Mouse (Mus musculus) c-Kit-positive CD71-negative TER-119-negative erythroid progenitor cells, embryonic 14.5 days (primary cell): ENCODE measurements around the gene Poll.
A peak's percentile ranks its signal among the peaks of the same experiment; 100 is the strongest.
"Not testable (repeated sequence)": the region's sequence is repeated elsewhere in the genome, so short reads cannot be mapped to it uniquely, and the experiment has no call there.

Experiments used
- DNase-seq: peaks from one replicate; pipeline ENCODE4 v3.0.0-alpha.2; 2013; ENCODE audit warnings: low read depth

Gene Poll

DNA sequence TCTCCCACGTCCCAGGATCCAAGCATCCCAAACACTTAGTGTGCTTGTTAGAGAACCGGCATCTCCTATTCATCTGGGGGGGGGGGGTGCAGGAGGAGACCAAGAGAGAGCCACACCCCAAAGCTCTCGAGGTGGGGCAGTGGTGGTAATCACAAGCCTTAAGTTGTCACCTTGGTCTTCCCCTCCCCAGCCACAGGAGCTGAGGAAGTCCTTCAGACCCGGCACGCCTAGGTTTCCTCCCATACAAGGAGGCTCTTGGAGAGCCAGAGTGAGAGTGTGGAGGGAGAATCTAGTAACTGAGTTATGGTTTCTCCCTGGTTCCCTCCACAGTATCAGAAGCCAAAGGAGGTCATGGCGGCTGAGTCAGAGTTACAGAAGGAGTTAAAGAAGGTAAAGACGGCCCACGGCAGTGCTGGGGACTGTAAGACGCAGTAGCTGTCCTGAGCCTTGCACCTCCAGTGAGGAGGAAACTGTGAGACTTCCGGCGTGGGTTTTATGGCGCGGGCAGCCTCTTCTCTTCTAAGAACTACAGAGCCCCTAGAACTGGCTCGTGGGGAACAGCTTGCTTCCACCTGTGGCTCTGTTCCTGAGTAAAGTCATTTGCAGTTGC is 16.9 kb upstream of the Poll start:
- no peak for DNase-seq

DNA sequence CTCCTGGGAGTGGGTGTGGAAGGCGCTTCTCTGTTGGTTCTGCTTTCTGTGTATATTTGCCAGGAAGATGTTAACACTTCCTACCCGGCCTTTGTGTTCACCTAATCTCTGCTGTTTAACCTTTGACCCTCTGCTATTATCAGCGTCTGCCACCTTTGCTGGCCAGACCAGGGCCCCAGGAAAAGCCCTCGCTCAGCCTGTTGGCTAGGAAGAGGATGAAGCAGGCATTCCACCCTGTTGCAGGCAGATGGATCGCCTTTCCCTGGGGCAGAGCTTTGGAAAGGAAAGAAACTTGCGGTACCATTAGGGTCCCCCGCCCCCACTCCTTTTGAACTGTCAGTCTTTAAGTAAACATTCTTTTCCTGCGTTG is 15.3 kb upstream of the Poll start:
- no peak for DNase-seq

DNA sequence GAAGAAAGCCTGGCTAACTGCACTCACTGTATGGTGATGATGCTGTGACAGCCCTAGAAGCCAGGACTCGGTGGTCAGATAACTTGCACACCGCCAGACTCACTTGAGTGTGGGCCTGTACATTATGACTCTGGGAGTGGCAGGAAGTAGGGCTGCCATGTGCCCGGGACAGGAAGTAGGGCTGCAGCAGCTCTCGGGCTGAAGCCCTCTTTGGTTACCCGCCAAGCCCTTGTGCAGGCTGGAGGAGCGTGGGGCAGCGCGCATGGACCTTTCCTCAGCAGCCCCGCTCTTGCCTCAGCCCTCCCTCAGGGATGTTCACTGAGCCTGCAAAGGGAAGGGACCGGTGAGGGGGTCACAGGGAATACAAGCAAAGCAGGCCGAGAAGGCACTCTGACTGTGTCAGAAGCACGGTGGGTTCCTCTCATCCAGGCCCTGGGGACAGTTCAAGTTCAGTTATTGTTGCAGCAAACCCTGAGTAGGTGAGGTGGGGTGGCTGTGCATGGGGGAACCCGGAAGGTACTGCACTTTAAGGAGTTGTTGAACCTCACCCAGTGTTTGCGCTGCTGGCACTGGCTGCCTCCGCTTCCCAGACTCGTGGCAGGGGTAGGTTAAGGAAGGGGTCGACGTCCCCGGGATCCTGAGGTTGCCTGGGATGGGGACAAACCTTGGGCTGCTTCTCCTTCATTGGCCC is 14.8 kb upstream of the Poll start:
- no peak for DNase-seq

DNA sequence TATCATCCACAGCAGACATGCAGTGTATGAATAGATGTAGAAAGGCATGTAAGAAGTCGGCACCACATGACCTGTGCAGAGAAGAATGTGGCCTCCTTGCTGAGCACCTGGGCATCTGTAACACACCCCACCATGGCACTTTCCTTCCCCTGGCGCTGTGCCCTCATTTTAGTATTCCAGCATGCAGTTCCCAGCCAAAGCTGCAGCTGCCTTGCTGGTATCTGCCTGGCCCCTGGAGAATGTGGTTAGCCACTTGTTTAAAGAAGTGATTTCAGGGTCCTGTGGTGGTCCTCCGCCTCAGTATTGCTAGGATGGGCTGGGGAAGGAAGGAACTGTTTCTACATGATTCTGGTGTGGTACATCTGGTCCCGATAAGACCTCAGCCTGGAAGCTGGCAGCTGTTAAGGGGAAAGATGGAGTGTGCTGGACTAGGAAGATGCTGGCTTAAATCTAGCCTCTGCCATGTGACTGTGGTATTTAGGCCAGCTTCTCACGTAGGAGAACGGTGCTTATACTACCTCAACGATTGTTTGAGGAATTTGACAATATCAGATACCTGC is 14.1 kb upstream of the Poll start:
- no peak for DNase-seq

DNA sequence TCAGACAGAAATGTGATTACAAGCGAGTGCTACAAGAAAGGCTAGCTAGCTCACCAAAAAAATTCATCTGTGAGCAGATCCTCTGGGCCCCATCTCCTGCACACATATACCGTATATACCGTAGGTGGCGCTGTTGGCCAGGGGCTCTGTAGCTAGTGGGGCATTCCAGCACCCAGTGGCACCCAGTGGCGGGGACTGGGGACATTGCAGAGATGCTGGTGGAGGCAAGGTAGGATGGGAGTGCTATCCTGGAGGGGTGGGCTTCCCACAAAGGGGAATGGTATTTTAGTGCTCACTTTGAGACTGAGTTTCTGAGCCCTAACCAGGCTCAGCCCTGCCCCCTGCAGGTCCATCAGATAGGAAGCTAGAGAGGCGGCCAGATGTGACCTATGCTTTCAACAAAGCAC is 13.5 kb upstream of the Poll start:
- DNase-seq = peak; percentile 75

DNA sequence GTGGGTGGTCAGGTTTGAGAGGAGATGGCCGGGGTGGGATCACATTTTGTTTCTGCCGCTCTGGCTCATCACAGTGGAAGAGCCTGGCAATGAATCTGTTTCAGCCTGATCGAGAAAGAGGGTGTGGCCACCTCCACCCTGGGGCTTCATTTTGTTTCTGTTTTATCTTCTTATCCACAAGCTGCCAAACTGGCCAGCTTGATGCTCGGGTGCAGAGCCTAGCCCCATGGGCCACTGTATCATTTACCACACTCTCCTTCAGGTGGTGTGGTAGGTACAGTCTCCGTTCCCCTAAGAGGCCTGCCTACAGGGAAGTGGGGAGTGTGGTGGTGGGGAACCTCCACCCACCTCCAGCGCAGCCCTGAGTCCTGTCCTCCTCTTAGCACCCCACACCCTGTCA is 12.7 kb upstream of the Poll start:
- no peak for DNase-seq

DNA sequence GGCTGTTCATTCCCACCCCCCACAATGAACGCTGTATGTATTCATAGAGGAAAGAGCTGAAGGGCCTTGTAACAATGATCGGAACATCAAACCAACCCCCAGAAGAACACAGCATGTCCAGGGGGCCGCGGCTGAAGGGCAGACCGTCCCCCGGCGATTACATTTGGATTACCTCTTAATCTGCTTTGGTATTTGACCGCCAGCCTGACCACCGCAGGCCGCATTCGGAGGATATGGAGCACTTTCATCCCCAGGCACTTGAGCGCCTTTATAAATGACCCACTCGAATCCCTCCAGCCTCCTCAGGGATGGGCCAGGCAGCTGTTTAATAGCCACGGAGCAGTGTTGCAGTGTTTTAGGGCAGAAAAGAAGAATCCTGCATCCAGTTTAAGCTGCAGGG is 7.0 kb upstream of the Poll start:
- no peak for DNase-seq

DNA sequence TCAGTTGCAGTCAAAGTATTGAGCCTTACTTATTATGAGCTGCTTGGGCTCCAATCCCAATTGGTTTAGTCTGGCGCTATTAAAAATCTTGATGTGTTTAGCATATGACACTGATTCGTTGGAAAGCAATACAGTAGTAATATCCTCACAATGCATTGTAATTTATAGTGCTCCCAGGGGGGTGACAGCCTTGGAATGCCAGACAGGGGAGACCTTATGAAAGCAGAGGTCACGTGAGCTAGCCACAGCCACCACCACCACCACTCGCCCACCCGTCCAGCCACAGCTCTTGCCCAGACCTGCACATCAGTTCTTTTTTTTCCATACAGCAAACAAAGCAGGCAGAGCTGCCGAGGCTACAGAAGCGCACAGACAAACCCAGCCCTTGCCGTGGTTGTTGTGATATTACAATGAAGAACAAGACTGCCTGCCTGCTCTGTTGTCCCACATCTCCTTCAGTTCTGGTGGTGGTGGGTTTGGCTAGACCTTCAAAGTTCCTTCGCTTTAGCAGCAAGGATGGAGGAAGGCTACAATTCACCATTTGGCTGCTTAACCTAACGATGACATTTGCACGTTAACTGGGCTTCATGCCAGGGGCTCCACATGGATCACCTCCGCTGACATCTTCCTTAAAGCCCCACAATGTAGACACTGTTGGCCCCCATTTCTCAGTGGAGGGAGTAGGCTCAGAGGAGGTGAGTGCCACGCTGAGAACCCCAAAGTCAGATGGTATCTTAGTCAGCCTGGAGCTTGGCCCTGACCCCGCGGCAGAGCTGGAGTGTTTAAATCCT is 5.8 kb upstream of the Poll start:
- no peak for DNase-seq

DNA sequence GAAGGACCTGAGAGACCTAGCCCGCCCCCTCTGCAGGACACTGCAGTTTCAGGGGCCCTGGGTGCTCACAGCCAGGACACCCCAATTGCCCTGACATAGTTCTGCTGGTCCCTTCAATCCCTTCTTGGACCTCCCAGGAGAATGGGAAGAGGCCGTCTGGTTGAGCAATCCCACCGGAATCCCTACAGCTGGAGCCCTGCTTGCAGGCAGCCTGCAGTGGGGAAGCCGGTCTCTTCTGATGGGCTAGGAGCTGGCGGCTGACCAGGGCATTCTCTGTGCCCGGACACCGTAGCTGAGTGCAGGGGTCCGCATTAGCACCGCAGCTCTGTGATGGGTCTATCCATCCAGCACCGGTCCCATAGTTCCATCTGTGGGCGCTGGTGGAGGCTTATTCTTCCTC is 6.2 kb downstream of the Poll start:
- DNase-seq = no peak

DNA sequence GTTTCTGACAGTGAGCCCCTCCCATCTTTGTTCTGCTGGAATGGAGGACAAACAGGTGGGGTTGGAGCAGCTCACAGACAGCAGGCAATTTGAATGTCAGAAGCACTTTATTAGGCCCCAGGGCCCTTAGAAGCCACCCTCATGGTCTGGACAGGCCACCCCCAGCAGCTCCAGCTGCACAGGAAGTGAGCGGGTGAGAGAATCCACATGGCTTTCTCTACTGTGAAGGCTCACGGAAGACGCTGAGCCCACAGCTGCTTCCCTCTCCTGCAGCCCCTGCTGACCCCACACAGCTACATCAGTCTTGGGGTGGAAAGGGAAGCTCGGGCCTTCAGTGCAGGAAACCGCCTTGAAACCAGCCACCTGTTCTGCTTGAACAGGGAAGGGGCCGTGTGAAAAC is 8.1 kb downstream of the Poll start:
- no peak for DNase-seq

DNA sequence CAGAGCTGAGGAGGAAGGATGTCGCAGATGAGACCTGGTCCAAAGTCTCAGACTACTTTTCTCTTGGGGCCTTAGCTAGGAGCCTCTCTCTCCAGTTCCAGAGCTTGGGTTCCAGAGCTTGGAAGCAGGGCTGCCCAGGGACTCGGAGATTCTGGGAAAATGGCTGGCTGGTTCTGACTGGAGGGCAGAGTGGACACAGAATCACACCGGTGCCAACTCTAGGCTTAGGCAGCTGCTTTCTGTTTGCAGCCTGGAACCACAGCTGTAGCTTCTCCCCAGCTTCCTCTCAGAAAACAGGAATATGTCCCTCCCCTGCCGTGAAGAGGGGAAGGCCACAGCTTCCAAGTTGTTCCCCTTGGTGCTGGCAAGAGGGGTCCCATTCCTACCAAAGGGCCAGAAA is 10.4 kb downstream of the Poll start:
- DNase-seq = no peak

DNA sequence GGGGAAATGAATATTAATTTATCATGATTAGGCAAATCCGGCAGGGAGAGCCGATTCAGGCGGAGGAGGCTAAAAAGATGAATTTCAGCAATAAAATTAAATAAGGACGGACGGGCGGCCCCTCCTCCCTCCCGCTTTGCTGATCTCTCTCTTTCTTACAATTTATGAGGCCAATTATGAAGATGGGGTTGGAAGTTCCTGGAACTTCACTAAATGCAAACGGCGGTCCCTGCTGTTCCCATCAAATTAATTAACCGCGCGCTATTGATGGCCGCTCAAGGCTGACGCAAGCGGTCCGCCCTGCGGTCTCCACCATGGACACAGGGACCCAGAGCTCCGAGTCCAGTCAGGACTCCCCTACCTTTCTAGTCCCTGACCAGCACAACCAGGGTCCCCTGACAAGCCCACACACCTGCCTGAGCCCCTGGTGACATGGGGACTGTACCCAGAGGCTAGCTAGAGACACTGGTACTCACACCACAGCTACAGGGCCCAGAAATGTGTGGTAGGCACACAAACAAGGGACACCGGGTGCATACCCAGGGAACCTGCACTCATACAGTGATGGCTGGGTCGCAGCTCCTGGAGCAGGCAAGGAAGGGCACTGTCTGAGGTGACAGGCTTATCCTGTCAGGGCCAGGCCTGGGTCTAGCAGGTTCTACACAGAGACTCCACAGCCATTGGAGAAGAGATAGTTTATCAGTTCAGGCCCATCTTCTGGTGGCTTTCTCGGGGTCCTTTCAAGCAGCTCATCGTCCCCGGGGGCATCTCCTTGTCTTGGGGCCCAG is 11.0 kb downstream of the Poll start:
- DNase-seq = no peak

DNA sequence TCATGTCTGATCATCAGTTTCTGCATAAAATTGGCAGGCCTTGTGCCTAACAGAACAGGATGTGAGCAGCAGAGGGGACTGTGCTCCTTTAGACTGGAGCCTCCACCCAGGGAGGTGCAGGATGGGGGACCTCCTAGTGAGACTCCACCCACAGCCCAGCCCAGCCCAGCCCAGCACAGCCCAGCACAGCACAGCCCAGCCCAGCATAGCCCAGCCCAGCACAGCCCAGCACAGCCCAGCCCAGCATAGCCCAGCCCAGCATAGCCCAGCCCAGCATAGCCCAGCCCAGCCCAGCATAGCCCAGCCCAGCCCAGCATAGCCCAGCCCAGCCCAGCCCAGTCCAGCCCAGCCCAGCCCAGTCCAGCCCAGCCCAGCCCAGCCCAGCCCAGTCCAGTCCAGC is 12.1 kb downstream of the Poll start:
- not testable (repeated sequence) for DNase-seq

DNA sequence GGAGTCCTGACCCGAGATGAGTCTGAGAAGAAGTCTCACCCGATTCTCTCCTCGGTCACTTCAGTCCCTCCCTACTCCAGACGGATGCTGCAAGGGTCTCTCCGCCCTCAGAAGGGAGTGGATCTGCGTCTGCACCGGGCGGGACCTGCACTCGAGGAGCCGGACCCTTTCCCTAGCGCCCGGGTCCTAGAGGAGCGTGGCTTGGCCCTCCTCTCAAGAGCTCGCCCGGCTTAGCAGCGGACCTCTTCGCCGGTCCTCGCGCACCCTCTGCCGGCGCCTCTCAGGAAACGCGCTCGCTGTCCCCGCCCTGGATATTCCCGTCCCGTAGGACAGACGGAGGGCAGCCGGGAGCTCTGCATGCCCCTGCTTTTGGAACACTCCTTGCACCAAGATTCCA is 15.4 kb downstream of the Poll start:
- DNase-seq = no peak

DNA sequence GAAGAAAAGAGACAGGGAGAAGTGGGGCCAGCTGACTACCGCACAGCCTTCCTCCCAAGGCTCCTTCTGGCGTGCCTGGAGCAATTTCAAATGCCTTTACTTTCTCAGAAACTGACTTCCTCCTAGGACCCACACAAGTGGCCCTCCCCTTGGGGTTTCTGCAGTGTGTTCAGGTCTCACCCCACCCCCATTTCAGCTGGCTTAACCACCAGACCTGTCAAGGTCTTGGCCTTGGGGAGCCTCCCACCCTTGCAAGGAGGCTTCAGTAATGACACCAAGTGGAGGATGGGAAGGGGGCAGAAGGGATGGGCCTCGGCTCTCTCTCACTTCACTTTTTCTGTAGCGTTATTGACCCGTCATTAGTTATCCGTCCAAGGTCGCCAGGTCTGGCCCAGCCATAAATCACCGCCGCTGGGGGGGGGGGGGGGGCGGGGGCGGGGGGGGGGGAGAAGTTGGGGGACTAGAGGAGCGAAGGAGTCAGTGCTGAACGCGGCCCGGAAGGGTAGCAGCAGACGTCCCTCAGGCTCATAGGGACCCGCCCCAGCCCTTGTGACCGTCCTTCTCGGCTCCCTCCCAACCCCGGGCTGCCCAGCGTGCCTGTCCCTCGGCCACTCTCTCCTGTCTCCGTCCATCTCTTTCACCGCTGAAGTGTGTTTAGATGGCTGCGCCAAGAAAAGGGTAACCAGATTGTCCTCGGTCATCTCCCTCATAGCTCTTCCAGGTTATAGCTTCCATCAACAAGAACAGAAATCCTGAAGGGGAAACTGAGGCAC is 16.0 kb downstream of the Poll start:
- DNase-seq = no peak

DNA sequence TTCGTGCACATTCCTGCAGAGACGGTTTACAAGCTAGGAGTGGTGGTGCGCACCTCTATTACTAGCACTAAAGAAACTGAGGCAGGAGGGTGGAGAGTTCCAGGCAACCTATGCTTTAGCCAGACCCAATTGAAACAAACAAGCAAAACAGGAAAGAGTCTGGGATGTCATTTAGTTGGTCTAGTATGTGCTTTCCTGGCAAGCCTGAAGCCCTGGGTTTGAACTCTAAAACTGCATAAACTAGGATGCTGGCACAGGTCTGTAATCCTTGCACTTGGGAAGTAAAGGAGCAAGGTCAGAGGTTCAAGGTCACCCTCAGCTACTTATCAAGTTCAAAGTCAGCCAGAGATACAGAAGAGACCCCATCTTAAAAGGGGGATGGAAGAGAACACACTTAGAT is 18.3 kb downstream of the Poll start:
- DNase-seq = no peak

DNA sequence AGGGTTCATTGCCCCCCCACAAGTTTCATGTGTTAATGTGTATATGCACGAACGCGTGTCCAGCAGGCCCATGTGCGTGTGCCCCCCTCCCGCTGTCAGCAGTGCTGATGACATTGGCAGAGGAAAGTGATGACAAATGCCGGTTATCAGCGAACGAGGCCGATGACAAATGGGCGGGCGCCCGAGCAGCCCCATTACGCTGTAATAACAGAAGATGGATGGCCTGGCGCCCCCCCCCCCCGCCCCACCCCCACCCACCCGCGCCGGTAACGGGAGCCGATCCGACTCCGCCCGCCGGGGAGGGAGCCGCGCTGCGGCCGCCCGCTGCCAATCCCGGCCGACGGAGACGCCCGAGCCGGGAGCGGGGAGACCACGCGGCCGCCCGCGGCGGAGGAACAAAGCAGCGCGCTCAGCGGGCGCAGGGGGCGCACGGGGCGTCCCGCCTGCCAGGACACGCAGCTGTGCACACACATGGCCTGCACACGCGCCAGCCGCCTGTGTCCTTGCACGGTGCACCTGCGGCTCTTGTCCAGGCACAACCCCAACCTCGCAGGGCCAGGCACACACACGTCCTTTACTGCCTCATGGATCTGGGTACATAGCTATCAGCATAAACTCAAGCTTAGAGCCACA is 18.8 kb downstream of the Poll start:
- no peak for DNase-seq

DNA sequence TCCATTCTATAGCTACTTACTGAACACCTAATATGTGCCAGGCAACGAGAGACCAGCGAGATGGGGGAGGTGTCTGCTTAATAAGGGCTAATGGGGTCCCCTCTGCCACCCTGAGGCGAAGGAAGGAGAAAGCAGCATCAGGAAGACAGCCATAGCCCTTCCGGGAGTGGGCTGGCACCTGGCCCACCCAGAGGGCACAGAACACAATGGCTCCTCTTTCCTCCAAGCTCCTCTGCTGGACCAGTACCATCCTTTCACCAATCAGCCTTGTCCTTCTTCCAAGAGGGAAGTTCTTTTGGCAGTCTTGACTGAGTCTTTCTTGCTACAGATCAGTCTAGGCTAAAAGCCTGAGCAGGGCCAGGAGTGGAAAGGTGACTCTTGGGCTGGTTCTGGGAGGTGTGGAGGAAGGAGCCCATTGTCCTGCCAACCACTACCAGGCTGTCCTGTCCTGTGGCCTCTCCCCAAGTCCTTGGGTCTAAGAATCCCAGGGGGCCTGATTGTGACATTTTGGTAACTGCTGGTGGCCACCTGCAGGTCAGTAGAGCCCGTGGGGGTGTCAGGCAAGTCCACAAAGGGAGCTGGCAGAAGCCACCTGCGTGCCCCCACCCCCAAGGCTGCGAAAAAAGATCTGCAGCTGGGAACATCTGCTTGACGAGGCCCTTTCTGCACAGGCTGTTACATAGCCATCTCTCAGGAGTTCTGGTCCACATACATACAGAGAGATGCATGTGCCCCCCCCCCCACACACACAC is 19.5 kb downstream of the Poll start:
- DNase-seq = no peak

DNA sequence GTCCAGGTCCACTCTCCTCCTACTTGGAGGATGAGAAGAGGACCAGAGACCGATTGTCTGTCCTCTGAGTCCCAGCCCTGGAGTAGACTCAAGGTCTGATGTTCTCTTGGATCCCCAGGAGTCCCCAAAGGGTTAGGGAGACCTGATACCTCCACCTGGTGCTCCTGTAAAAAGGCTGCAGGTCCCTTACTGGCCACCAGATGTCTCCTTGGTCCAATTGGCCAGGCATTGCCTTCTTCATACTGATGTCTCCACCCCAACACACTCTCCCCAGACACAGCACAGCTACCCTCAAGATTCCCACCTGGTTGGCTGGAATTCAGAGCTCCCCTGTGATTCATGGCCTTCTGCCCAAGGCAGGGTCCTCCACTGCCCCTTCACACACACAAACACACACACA is 22.8 kb downstream of the Poll start:
- DNase-seq = no peak

DNA sequence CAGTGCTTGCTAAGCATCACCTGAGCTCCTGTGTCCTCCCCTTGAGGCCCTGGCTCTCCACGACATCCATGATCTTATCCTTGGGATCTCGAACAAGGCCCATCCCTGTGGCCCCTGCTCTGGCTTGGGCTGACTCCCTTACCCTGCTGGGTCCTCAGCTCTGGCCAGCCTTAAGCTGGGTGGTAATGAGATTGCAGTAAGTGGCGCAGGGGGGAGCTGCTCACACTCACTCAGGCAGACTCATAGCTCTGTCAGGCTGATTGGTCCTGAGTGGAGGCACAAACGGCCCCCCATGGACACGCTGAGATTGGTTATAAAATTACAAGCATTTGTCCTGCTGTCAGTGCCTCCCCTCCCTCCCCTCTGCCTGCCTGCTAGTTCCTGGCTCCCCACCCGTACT is 24.4 kb downstream of the Poll start:
- DNase-seq = no peak
